Mouse (Mus musculus) 3134 (cell line): ENCODE measurements at regions not wholly inside any gene's neighbourhood (a gene's known extent, or its start where the extent isn't known, plus 50 kb on each side); places are given as distances from the start of the nearest gene placed in this dataset.

Experiments
- DNase-seq: peaks from one replicate; pipeline ENCODE4 v3.0.0-alpha.2; 2011; ENCODE audit warnings: low spot score; ENCODE audit not compliant: insufficient read length; ENCODE audit errors: extremely low read depth

DNA sequence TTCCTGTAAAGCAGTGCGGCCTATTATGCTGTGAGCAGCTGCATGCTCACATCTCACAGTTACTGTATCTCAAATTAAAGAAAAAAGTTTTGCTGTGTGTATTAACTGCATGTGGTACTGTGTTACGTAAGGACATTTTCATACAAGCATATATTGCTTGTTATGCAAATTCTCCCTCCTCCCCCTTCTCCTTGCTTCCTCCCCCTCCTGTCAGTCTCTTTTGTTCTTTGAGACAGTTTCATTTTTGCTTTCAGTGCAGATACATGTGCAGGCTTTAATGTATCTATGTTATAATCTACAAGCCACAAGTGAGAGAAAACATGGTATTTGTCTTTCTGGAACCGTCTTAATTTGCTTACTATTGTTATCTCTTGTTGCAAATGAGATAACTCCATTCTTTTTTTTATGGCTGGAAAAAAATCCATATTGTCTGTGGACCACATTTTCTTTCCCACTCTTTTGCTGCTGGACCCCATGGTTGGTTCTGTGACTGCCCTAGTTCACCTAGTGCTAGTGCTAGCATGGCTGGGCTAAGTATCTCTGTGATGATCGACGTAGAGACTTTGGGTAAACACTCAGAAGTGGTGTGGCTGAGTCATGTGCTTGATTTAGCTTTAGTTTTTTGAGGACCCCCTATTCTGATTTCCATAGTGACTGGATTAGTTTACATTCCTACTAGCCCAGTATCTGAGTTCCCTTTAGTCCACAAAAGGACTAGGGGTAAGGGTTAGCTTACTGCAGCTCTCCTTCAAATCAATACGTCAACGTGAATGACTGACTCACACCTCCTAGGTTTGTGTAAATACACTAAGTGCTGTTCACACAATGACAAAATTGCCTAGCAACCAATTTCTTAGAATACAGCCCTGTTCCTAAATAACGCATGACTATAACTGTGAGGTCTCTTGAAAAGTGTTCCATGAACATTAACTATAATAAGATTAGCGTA, 158.1 kb downstream of the Icos start:
- DNase-seq = no peak

DNA sequence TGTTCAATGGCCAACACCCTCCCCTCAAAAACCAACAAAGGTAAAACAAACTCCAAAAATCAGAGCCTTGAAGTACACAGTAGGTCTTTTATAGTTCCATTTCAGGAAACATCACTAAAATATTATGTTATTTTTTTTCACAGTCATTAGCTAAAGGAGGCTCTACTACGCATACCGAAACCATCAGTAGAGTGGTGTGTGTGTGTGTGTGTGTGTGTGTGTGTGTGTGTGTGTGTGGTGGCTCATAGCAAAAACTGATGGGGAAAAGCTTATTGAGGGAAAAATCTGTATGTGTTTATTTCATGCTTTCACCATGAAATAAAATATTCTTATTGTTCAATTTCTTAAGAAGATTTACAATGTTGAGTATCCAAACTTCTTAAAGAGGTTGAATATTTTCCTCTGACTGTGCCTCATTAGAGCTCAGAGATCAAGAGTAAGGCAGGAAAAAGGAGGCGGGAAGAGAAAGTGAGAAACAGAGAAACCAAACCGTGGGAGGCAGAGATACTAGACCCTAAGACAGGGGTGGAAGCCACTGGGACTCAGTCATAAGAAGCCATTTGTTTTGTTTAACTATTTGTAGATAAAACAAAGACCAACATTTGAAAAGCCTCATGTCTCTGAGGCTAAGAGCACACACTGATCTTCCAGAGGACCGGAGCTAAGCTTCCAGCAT, 159.6 kb downstream of the Icos start:
- DNase-seq = no peak

DNA sequence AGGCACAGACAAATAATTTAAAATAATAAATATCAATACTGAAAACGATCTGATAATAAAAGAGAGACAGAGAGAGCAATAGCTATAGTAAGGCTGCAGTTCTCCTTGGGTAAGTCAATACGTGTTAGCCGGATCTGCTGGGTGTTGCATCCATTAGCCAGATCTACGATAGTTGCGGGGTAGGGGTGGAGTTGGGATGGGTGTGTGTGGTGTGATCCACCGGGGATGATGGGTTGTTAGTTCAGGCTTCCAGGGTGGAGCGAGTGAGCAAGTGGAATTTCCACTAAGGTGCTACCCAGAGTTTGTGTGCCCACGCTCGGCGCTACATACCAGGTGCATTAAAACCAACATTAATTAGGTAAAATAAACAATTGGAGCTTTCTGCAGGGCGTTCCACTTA, 160.2 kb downstream of the Icos start:
- no peak for DNase-seq

- no peak for DNase-seq
These were observed 161.7 kb downstream of the Icos start for GRCm38 (mm10) chr1:61139291-61139983.

DNA sequence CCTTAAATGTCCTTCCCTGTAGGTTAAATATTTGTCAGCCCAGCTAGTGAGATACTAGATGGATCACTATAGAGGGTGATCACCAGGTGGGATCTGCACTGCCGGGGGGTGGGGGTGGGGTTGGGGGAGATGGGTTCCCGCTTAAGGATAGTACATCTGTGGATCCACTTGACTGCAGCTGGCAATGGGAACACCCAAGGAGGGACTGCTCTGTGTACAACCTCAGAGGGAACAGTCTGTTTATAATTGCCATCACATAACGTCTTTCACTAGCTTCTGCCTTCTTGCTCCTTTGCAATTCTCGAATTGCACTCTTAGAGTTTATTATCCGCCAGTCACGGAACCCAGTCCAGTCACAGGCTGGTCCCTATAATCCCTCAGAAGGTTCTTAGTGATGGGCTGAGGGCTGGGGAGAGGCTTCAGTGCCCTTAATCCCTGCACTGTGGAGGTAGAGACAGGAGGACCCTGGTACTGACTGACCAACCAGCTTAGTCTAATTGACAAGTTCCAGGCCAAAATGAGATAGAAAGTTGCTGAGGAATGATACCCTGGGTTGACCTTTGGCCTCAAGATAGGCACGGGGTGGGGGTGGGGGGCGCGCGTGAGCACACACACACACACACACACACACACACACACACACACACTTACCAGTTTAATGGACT, 162.4 kb downstream of the Icos start:
- no peak for DNase-seq

DNA sequence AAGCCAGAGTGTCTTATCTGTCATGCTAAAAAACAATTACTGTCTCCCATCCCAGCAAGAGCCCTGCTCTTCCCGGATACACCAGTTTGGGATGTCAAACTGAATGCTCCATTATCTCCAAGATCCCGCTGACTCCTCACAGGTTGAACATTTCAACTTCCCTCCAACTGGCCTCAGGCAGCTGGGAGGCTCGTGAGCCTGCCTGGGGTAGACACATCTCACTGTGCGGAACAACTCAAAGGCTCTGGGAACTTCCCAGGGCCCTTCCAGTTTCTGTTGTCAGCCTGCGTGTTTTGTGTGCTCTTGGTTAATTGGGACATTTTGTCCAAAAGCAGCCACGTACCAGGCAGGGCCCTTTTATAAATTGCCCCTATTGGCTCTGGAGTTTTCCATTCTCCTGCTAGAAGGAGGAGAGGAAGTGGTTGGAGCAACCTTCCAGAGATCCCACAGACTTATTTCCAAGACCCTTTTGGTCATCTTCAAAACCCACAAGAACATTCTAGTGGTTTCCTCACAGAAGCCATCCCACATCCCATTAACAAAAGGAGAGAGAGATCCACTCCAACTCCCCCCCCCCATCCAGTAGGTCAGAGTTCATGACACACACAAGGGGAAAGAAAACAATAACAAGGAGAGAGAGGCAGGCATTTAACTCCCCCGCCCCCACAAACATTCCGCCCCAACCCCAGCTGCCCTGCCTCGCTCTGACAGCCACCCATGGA, 163.3 kb downstream of the Icos start:
- DNase-seq = no peak

DNA sequence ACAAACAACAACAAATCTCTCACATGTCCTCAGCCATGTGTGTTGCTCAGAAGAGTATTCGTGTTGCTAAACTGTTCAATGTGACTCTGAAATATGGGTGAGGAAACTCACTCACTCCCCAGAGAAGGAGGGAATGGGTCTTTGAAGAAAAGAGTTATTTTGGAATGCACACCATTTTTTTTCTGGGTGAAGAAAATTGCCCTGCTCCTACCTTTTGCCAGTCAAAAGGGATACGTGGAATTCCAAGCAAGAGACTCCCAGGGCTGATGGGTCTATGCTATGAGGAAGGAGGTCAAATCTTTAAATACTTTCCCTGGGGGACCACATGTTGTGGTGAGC, 163.8 kb downstream of the Icos start:
- DNase-seq = no peak

- DNase-seq = no peak
These were observed 164.2 kb downstream of the Icos start for GRCm38 (mm10) chr1:61141952-61142351.

DNA sequence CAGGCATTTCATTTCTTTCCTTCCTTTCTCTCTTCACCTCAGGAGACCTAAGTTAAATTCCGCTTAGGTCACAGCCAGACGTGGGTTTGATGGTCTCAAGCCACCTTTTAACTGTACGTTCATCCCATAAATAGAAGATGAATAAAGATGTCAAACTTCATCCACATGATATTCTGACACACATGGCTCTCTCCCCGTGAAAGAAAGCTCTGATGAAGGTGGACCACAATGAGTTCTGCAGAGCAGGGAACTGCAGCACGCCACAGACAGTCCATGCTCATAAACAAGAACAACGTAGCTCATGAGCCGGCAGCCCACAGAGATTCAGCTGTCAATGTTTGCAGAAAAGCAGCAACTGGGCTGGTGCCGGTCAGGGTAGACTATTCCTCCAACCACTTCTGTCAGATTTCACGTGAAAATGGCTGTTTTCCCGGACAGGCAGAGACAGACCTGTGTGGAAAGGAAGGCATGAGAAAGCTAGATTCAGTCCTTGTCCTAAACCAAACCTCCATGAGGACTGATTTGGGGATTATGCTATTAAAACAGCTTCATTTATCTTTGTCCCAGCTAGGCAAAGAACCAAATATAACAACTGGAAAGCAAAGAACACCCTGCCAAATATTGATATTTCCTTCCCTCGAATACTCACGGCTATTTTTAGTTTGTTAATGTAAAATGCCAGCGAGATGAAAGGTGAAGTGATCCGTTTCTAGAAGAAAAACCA, 165.5 kb downstream of the Icos start:
- no peak for DNase-seq

DNA sequence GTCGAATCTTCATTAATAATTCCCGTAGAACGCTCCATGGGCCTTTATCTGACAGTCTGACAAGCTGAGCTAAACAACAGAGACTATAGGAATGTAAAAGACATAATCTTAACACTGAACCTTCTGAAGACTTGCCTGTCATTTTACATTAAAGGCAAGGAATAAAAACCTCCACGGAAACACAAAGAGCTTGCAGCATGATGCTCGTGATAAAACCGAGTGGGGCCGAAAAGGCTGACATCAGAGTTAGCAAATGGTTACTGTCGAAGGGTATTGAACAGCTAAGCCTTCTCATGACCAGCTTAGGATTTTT, 166.0 kb downstream of the Icos start:
- no peak for DNase-seq

GRCm38 (mm10) chr1:61145013-61145412, 167.3 kb downstream of the Icos start:
- DNase-seq = no peak

GRCm38 (mm10) chr1:61145572-61145971, 167.8 kb downstream of the Icos start:
- DNase-seq = no peak

GRCm38 (mm10) chr1:61146222-61146723, 168.5 kb downstream of the Icos start:
- no peak for DNase-seq

DNA sequence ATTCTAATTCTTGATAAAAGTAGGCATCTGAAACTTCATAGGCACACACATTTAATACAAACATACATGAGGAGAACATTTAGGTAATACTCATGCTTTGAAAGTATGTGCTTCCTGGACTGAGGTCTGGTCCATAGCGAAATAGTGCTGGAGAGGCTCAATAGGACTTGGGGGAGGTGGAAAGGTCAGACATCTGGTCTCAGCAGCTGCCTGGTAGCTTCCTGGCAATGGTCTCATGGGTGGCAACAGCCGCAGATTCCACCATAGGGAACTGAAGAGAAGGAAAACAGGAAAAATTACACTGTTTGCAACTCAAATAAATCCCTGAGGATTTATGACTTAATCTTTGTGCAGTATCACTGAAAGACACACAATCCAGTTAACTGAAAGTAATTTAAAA, 174.0 kb downstream of the Icos start:
- DNase-seq = no peak

DNA sequence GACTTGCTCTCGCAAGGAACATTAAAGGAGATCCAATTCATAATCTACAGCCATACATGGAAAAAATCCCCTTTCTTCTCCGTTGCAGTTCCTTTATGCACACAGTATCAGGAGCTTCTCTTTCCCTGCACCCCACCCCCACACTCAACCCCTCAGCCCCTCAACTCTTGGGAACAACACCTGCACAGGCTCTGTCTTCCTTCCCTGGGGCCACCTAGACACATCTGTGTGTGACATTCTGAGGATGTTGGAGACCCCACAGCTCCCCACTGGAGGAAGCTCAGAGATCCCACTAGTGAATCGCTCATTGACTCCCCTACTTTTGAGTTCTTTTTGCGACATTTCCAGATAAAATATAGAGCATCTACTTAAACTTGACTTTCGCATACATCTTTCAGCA, 174.4 kb downstream of the Icos start:
- no peak for DNase-seq

DNA sequence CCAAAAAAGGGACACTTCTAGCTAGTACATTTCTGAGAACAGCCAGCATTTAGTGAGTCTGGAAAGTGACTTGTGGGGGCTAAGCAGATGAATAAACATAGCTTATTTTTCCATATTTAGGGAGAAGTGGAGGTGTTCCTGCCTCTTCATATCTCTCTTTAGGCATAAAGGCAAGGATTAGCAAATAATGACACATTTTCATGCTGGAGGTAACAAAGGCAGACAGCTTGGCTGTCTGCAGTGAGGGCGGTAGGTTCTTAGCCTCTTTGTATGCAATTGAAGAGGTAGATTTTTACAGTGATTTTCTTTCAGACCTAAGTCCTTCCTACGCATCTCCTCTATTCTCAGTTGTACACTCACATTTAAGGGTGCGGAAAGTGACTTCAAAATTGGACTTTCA, 176.5 kb downstream of the Icos start:
- no peak for DNase-seq

GRCm38 (mm10) chr1:61157271-61157670, 179.5 kb downstream of the Icos start:
- no peak for DNase-seq

GRCm38 (mm10) chr1:61160505-61160904, 182.8 kb downstream of the Icos start:
- no peak for DNase-seq

DNA sequence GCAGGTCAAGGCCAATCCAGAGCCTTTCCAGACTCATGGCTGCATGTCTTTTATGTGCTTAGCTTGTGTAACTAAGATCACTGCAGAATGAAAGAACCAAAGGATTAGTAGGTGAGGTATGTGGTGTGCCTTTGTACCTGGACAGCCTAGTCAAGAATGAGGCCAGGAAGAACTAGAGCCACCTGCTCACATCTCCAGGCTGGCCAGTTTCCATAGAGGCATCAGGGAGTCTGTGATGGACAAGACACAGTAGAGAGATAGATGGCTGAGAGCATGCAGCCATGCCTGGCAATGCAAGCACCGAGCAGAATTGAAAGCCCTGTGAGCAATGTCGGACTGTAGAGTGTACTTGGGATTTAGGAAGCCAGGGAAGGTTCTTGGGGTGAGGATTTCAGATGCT, 186.5 kb downstream of the Icos start:
- no peak for DNase-seq

DNA sequence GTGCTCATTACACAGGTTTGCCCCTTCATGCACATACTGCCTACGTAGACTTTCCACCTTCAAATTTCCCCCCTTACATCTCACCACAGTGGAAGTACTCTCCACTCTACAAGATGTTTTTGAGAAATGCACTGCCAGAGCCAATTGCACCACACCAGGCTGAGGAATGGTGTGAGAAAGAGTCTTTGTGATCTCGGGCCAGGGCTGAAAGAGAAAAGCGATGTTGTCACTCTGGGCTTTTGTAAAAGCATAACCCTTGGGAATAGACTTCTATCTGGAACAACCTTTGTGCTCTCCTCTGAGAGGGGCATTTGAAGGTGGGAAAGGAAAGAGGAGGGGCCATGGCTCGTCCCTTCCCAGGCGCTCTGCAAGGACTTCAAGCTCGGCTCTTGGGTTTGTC, 194.2 kb downstream of the Icos start:
- no peak for DNase-seq
